Mouse (Mus musculus) intestine, embryonic 14.5 days (tissue): Measurements from ENCODE around the gene Olfr986. TPM values are rescaled to one million over a fixed set of nuclear protein-coding genes. Genes with fewer than 3 reads are reported as not detected.
"Not testable (repeated sequence)": the region's sequence is repeated elsewhere in the genome, so short reads cannot be mapped to it uniquely, and the experiment has no call there.

Experiments
- ATAC-seq: fragments of 200-750 bp; cut with Nextera tagmentation; replicated peaks from 2 replicates; pipeline ENCODE4 v1.8.0; 2017; ENCODE audit warnings: low read depth, moderate number of reproducible peaks, moderate TSS enrichment, moderate library complexity; ENCODE audit not compliant: low FRiP score, low TSS enrichment
- DNase-seq: peaks from one replicate; pipeline ENCODE4 v3.0.0-alpha.2; 2018; ENCODE audit warnings: low spot score
- H3K27ac ChIP-seq: fragments of 300-500 bp; sonication (generic); 2 replicates; pipeline ENCODE4 v1.5.1; 2014; ENCODE audit warnings: low read depth, mild to moderate bottlenecking, control low read depth
- H3K27me3 ChIP-seq: fragments of 300-500 bp; sonication (generic); replicated peaks from 2 replicates; pipeline ENCODE4 v1.6.1; 2014; ENCODE audit warnings: low read length, control low read depth; ENCODE audit not compliant: control insufficient read depth, insufficient read depth
- H3K36me3 ChIP-seq: fragments of 300-500 bp; sonication (generic); 2 replicates; pipeline ENCODE4 v1.6.1; 2014; ENCODE audit warnings: low read length, control low read depth; ENCODE audit not compliant: control insufficient read depth, insufficient read depth
- H3K4me1 ChIP-seq: fragments of 300-500 bp; sonication (generic); replicated peaks from 2 replicates; pipeline ENCODE4 v1.6.1; 2014; ENCODE audit warnings: low read length, control low read depth, mixed read lengths; ENCODE audit not compliant: control insufficient read depth, insufficient read depth
- H3K4me2 ChIP-seq: fragments of 300-500 bp; sonication (generic); 2 replicates; pipeline ENCODE4 v1.6.1; 2014; ENCODE audit warnings: low read length
- H3K4me3 ChIP-seq: fragments of 300-500 bp; sonication (generic); 2 replicates; pipeline ENCODE4 v1.5.1; 2014; ENCODE audit warnings: low read depth, low read length, control low read depth, mixed read lengths
- H3K9ac ChIP-seq: fragments of 300-500 bp; sonication (generic); 2 replicates; pipeline ENCODE4 v1.6.1; 2014; ENCODE audit warnings: mild to moderate bottlenecking, low read length
- H3K9me3 ChIP-seq: fragments of 300-500 bp; sonication (generic); 2 replicates; pipeline ENCODE4 v1.6.1; 2016; ENCODE audit warnings: low read length, control low read depth; ENCODE audit not compliant: control insufficient read depth
- WGBS: fragments of 180-500 bp; shearing (Covaris S2); extraction: QIAGEN DNeasy Blood & Tissue Kit; methylation state at CpG from one replicate; pipeline ENCODE4 v1.1.7; 2014; 5-methylcytosine and 5-hydroxymethylcytosine counted together
- polyA plus RNA-seq: library from polyadenylated mRNA; unstranded; fragments of >200 nt; fragmentation: Nextera tagmentation; extraction: Ambion mirVana; gene quantifications from 2 replicates; pipeline ENCODE4 v1.2.1, GENCODE M21; 2014

Olfr986 gene
- not detected in 2 replicates for polyA plus RNA-seq

GRCm38 (mm10) chr9:40180620-40181019 lies at the start of gene Olfr986:
Gene Olfr986 (plus strand): TSS chr9:40180920.
- Histone ChIP-seq H3K36me3 (no peaks in the 10 kb centered on the region), H3K27ac (no peak within 1 kb of the TSS), H3K4me1 (no peaks in the 10 kb centered on the region), H3K9me3 (no peaks in the 10 kb centered on the region), H3K27me3 (no peaks in the 10 kb centered on the region), H3K4me2 (no peak within 1 kb of the TSS), H3K9ac (no peak within 1 kb of the TSS), H3K4me3 (no peak within 1 kb of the TSS)
- DNase-seq (no peak), ATAC-seq (no peak)
- 90% methylated on average over 5 of the region's 5 CpGs for WGBS

- DNase-seq (no peak), ATAC-seq (no peak)
- no peak overlapping the region for H3K4me3 ChIP-seq
- no peak overlapping the region for H3K9ac ChIP-seq
- no peak overlapping the region for H3K27ac ChIP-seq
- H3K27me3 ChIP-seq = no peaks in the 10 kb centered on the region
- H3K36me3 ChIP-seq = no peaks in the 10 kb centered on the region
- no peaks in the 10 kb centered on the region for H3K9me3 ChIP-seq
- no peaks in the 10 kb centered on the region for H3K4me1 ChIP-seq
- H3K4me2 ChIP-seq = no peak overlapping the region
- 74% methylated on average over 6 of the region's 6 CpGs for WGBS
Measured at GRCm38 (mm10) chr9:40136987-40137688, 43.6 kb upstream of the Olfr986 start.

GRCm38 (mm10) chr9:40139484-40139883 lies 41.2 kb upstream of the Olfr986 start:
- no peaks in the 10 kb centered on the region for H3K4me1 ChIP-seq
- H3K27ac ChIP-seq = no peak overlapping the region
- no peak overlapping the region for H3K4me3 ChIP-seq
- ATAC-seq = no peak
- H3K36me3 ChIP-seq = no peaks in the 10 kb centered on the region
- H3K4me2 ChIP-seq = no peak overlapping the region
- 48% methylated on average over 4 of the region's 4 CpGs for WGBS
- no peak overlapping the region for H3K9ac ChIP-seq
- no peak for DNase-seq
- H3K9me3 ChIP-seq = no peaks in the 10 kb centered on the region
- H3K27me3 ChIP-seq = no peaks in the 10 kb centered on the region

- Histone ChIP-seq H3K9ac (no peak overlapping the region), H3K4me1 (no peaks in the 10 kb centered on the region), H3K27ac (no peak overlapping the region), H3K27me3 (no peaks in the 10 kb centered on the region), H3K9me3 (no peaks in the 10 kb centered on the region), H3K4me3 (no peak overlapping the region), H3K4me2 (no peak overlapping the region), H3K36me3 (no peaks in the 10 kb centered on the region)
- 48% methylated on average over 1 of the region's 1 CpGs for WGBS
- ATAC-seq (no peak), DNase-seq (no peak)
Measured at GRCm38 (mm10) chr9:40141544-40141943, 39.2 kb upstream of the Olfr986 start.

GRCm38 (mm10) chr9:40155118-40155644 lies 25.5 kb upstream of the Olfr986 start:
- no peak for DNase-seq
- no peak for ATAC-seq
- Histone ChIP-seq H3K9me3 (no peaks in the 10 kb centered on the region), H3K4me1 (no peaks in the 10 kb centered on the region), H3K27ac (no peak overlapping the region), H3K36me3 (no peaks in the 10 kb centered on the region), H3K27me3 (no peaks in the 10 kb centered on the region), H3K9ac (no peak overlapping the region), H3K4me3 (no peak overlapping the region), H3K4me2 (no peak overlapping the region)
- WGBS = 74% methylated on average over 4 of the region's 4 CpGs

GRCm38 (mm10) chr9:40166446-40166845 lies 14.3 kb upstream of the Olfr986 start:
- Histone ChIP-seq H3K9ac (no peak overlapping the region), H3K4me1 (no peaks in the 10 kb centered on the region), H3K4me3 (no peak overlapping the region), H3K4me2 (no peak overlapping the region), H3K9me3 (no peaks in the 10 kb centered on the region), H3K27ac (no peak overlapping the region), H3K36me3 (no peaks in the 10 kb centered on the region), H3K27me3 (no peaks in the 10 kb centered on the region)
- 98% methylated on average over 1 of the region's 1 CpGs for WGBS
- DNase-seq (no peak), ATAC-seq (no peak)

GRCm38 (mm10) chr9:40177017-40177416 lies 3.7 kb upstream of the Olfr986 start:
- Histone ChIP-seq H3K9me3 (no peaks in the 10 kb centered on the region), H3K27me3 (no peaks in the 10 kb centered on the region), H3K4me1 (no peaks in the 10 kb centered on the region), H3K36me3 (no peaks in the 10 kb centered on the region), H3K4me3 (no peak overlapping the region), H3K9ac (no peak overlapping the region), H3K4me2 (no peak overlapping the region), H3K27ac (no peak overlapping the region)
- 81% methylated on average over 6 of the region's 6 CpGs for WGBS
- no peak for ATAC-seq
- no peak for DNase-seq

- not testable (repeated sequence) for H3K36me3 ChIP-seq, H3K4me1 ChIP-seq, H3K4me2 ChIP-seq, DNase-seq, H3K4me3 ChIP-seq, H3K9me3 ChIP-seq, H3K27ac ChIP-seq, H3K9ac ChIP-seq, H3K27me3 ChIP-seq, ATAC-seq
- WGBS = 55% methylated on average over 2 of the region's 2 CpGs
Measured at GRCm38 (mm10) chr9:40185166-40185565, 4.4 kb downstream of the Olfr986 start.
